Mouse (Mus musculus) embryo, embryonic 10.5 days (tissue): Measurements from ENCODE around the gene Dusp12.

ENCODE experiments used
- DNase-seq: peaks from one replicate; pipeline ENCODE4 v3.0.0-alpha.2; 2015; ENCODE audit warnings: low spot score

The Dusp12 gene

DNA sequence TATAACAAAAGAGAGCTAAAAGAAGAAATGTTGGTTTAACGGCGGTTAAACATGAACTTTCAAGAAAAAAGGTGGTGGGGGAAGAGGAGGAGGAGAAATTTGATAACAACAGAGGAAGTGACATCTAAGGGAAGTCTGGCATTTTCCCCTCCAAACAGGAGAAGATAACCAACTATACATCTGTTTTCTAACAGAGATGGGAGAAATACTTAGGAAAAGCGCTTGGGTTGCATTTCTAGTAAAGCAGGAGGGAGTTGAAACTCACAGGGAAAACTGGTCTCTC is 23.0 kb downstream of the Dusp12 start:
- DNase-seq = no peak

DNA sequence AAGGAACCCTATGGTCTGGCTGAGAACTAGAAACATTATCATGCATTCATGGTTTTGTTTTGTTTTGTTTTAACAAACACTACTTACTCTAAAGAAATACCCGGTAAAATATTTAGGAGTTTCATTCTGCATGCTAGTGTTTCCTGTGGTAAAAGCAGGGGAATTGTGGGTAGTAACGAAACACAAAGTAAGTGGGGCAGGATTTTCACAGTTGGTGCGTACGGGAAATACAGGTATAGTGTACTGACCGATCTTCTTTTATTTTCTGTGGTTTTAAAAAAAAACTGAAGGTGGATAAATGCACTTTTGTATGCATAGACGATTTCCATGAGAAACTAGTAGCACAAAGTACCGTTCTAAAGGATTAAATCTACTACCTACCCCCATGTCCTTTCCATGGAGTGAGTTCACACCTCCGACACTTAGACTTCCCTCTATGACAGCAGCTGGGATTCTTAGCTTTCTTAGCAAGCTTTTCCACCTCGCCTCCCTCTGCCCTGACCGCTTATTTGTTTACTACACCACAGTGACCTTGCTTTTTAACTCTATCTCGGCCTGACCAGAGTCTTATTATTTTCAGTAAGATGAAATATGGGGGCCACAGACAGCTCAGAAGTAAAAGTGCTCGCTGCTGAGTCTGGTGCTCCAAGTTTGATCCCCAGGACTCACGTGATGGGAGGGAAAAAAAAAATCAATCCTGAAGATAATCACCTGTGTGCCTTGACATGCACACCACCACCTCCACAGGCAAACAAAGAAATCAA is 23.5 kb downstream of the Dusp12 start:
- DNase-seq = no peak

GRCm38 (mm10) chr1:170858872-170859271 is 26.5 kb downstream of the Dusp12 start:
- no peak for DNase-seq

DNA sequence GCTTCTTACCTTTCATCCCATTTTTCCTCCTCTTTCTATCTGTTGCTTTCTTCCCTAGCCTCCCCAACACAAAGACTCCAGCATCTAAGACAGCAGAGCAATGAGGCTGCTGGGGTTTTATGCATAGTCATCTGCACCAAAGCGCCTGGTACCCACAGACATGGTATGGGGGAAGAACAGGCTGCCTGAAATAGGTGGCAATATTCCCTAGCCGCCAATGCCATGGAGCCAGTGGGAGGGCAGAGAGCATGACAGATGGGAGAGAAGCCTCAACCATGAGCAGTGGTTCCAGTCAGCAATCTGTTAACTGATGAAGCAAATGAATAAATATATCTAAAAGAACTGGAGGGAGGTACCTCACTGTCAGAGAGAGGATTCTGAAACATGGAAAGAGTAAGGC is 28.0 kb downstream of the Dusp12 start:
- no peak for DNase-seq

- DNase-seq = no peak
Observed at GRCm38 (mm10) chr1:170855056-170855760, 30.1 kb downstream of the Dusp12 start.

DNA sequence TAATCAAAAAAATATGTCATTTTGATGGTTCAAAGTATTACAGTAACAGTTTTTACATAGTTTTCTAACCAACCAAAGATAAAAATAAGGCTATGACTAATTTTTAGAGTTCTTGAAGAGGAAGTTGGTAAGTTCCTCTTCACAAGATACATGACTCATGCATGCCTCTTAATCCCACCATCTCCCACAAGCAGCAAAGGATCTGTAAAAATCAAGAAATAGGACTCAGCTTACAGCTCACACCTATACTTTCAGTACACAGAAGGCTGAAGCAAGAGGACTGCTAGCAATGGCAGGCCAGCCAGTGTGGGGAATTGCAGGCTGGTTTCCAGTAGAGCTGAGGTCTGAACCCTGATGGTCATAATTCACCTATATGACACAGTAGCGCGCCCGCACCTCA is 31.7 kb downstream of the Dusp12 start:
- no peak for DNase-seq

- DNase-seq = no peak
Observed at GRCm38 (mm10) chr1:170850637-170851624, 34.4 kb downstream of the Dusp12 start.

DNA sequence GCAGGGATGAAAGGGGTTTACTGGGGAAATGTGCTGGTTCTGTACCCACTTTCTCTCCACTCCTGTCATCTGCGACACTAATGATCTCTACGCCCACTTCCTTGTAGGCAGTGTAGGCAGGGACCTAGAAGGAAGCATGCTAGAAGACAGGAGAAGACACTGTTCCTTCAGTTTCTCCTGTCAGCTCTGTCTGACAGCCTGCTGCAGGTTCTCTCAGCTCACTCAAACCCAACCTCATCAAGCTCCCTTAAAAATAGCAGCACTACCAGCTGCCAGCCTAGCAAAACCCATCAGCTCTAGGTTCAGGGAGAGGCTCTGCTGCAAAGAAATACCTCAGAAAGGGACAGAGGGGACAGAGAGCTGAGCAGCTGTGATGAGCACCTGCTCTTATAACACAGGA is 35.3 kb downstream of the Dusp12 start:
- no peak for DNase-seq

DNA sequence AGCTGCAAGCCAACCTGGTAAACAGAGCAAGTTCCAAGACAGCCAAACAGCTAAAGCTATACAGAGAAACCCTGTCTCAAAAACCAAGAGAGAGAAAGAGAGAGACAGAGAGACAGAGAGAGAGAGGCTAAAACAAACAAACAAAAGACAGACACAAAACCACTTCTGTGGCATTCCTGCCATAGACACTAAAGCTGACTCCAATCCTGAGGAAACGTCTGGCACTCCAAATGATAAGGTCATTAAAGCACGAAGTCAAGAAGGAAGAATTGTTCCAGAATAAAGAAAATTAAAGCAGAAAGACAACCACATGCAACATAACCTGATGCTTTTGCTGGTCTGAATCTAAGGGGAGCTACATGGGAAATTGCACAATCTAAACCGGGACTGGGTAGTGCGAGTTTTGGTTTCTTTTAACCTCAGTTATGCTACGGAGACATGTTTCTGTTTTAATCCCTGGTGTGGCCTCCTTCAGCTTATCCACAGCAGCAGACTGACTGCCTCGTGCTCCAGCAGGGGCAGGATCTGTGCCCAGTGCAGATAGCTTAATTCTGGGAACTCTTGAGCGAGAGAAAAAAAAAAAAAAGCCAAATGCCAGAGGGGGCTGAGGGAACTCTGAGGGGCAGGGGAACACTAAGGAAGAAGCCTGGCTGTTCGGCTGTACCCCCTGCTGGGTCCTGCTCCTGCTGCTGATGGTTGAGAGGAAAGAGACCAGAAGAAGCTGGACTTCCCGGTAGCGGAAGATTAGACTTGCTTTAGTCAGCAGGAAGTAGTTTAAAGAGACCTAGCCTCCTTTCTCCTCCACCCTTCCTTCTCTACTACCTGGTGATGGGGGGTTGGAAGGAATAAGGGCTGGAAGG is 39.7 kb downstream of the Dusp12 start:
- no peak for DNase-seq

DNA sequence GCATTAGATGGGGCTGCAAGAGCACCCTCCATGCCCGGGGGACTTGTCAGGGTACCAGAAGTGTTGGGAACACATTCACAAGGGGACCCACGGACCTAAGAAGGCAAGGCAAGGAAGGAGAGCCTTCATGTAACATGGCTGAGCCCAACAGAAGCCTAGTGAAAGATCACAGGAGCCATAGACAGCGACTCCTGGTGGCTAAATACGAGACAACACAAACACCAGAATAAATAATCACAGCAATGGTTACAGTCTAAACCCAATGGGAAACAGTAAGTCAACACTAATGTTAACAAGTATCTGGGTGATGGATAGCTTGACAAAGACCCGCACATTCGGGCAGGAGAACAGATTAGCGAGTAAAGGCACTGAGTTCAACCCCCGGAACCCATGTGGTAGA is 41.0 kb downstream of the Dusp12 start:
- DNase-seq = peak; percentile 82

DNA sequence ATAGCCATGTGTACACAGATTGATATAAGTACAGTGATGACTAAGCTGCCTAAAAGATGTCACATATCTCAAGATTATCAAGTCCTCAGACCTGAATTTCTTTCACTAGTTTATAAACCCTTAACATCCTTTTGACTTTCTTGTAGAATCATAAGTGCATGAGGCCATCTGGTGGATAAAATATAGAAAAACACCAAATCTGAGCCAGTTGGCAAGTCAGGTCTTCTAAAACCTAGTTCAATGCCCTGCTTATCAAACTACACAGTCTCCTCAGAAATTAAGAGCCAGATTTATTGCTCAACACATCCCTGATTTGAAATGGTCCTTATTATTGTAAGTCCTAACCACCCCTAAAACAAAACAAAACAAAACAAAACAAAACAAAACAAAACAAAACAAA is 45.7 kb downstream of the Dusp12 start:
- DNase-seq = peak; percentile 62

DNA sequence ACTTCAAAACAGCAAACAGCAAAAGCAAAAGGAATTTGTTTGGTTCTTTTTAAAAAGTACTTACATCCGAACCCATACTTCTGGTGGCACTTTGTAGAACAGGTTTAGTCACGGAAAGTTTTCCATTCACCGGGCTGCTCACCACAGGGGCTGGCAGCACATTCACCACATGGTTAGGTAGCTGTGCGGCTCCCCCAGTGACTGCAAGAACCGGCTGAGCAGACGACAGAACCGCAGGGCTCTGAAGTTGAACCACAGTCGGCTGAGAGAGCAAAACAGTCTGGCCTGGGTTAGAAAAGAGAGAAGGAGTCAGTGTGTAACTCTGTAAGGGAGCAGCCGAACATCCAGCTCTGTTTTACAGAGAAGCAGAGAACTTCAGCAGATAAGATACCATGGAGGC is 50.6 kb downstream of the Dusp12 start:
- DNase-seq = no peak

GRCm38 (mm10) chr1:170829781-170830180 is 55.6 kb downstream of the Dusp12 start:
- DNase-seq = no peak

GRCm38 (mm10) chr1:170829344-170829743 is 56.0 kb downstream of the Dusp12 start:
- DNase-seq = no peak
